Mouse (Mus musculus) olfactory bulb, adult 2 months (tissue): ENCODE data around the gene 1700019D03Rik.

ENCODE experiments used
- CTCF ChIP-seq: fragments of 200-500 bp; IDR thresholded peaks from 2 replicates; pipeline ENCODE4 v1.5.1; 2012; ENCODE audit warnings: low read depth, mild to moderate bottlenecking, low read length, moderate library complexity; ENCODE audit not compliant: insufficient read depth
- POLR2A ChIP-seq: fragments of 200-500 bp; IDR thresholded peaks from 2 replicates; pipeline ENCODE4 v1.6.1; 2012; ENCODE audit warnings: mild to moderate bottlenecking, low read depth, low read length, moderate library complexity; ENCODE audit not compliant: insufficient read depth

GRCm38 (mm10) chr1:53061340-53061739 lies 41.4 kb upstream of the 1700019D03Rik start, which contains the start of gene Mstn:
- TF ChIP-seq CTCF: no peak
- no peak for TF ChIP-seq POLR2A
